Comparison of ENCODE assay signal across 13 mouse cellular contexts in genomic region chr15:81798421-81798820, GRCm38 (mm10).
"Had no signal": no experiment of that assay in that cellular context is flagged by ENCODE, and none has a peak within 500 bp of the region (broad histone marks: within the 10 kb centered on the region; RNA-seq: fewer than 3 reads in every experiment).

No protein-coding gene starts in this region.

- H3K27me3 ChIP-seq: limb, embryonic 15.5 days; midbrain, embryonic 12.5 days had no signal

- H3K27ac ChIP-seq: limb, embryonic 15.5 days; liver, embryonic 14.5 days; midbrain, embryonic 12.5 days; neural tube, embryonic 13.5 days had no signal

- ATAC-seq: midbrain, embryonic 16.5 days had no signal

- DNase-seq: layer of hippocampus, adult 9-11 months; layer of hippocampus, postnatal 36 days; lung, adult 18-20 months; retina, postnatal 1 day; right cerebral cortex, postnatal 4 days; spleen, adult 18-20 months; thymus, adult 18-20 months; thymus, postnatal 14 days had no signal

- H3K4me2 ChIP-seq: limb, embryonic 15.5 days; midbrain, embryonic 12.5 days; neural tube, embryonic 13.5 days had no signal

- H3K9me3 ChIP-seq: limb, embryonic 15.5 days; midbrain, embryonic 12.5 days; neural tube, embryonic 13.5 days had no signal

- H3K4me3 ChIP-seq: limb, embryonic 15.5 days; midbrain, embryonic 12.5 days; neural tube, embryonic 13.5 days had no signal

- H3K9ac ChIP-seq: limb, embryonic 15.5 days; liver, embryonic 14.5 days; midbrain, embryonic 12.5 days; neural tube, embryonic 13.5 days had no signal
